Mouse (Mus musculus): Measurements from ENCODE around the gene Nhej1. TPM values are rescaled to one million over a fixed set of nuclear protein-coding genes. Genes with fewer than 3 reads are reported as not detected.
A peak's percentile ranks its signal among the peaks of the same experiment; 100 is the strongest.

The Nhej1 gene
- polyA plus RNA-seq, 1 experiment from 2014 or later: 8.4 TPM

- WGBS: 79% methylated on average over 7 of the region's 7 CpGs
- H3K9me3 ChIP-seq (replicated peaks): no peaks in the 10 kb centered on the region
- no peak overlapping the region for H3K4me2 ChIP-seq
- no peaks in the 10 kb centered on the region for H3K27me3 ChIP-seq
- no peak for ATAC-seq
- no peak overlapping the region for H3K4me3 ChIP-seq
- H3K4me1 ChIP-seq: no peaks in the 10 kb centered on the region
- no peak overlapping the region for H3K9ac ChIP-seq
- no peaks in the 10 kb centered on the region for H3K36me3 ChIP-seq (ENCODE audit: poor library complexity, severe bottlenecking)
- H3K27ac ChIP-seq: no peak overlapping the region
Measured at GRCm38 (mm10) chr1:75051428-75051827, 73.6 kb downstream of the Nhej1 start.

GRCm38 (mm10) chr1:75048571-75048970, 76.4 kb downstream of the Nhej1 start:
- WGBS: 92% methylated on average over 2 of the region's 2 CpGs
- no peak for ATAC-seq

GRCm38 (mm10) chr1:75048041-75048440, 77.0 kb downstream of the Nhej1 start:
- Histone ChIP-seq H3K27me3 (no peaks in the 10 kb centered on the region), H3K36me3 (ENCODE audit: poor library complexity, severe bottlenecking) (no peaks in the 10 kb centered on the region), H3K4me1 (no peaks in the 10 kb centered on the region), H3K9me3 (replicated peaks) (no peaks in the 10 kb centered on the region), H3K4me3 (no peak overlapping the region), H3K4me2 (no peak overlapping the region), H3K9ac (no peak overlapping the region), H3K27ac (no peak overlapping the region)
- 85% methylated on average over 4 of the region's 4 CpGs for WGBS
- no peak for ATAC-seq

More at GRCm38 (mm10) chr1:75048571-75048970, 76.4 kb downstream of the Nhej1 start:
- Histone ChIP-seq H3K4me1 (no peaks in the 10 kb centered on the region), H3K9ac (no peak overlapping the region), H3K9me3 (replicated peaks) (no peaks in the 10 kb centered on the region), H3K36me3 (ENCODE audit: poor library complexity, severe bottlenecking) (no peaks in the 10 kb centered on the region), H3K27me3 (no peaks in the 10 kb centered on the region), H3K4me3 (no peak overlapping the region), H3K4me2 (no peak overlapping the region), H3K27ac (no peak overlapping the region)

GRCm38 (mm10) chr1:75040429-75040828, 84.6 kb downstream of the Nhej1 start:
- H3K27ac ChIP-seq: no peak overlapping the region
- H3K9ac ChIP-seq: no peak overlapping the region
- H3K9me3 ChIP-seq (replicated peaks): no peaks in the 10 kb centered on the region
- H3K36me3 ChIP-seq (ENCODE audit: poor library complexity, severe bottlenecking): no peaks in the 10 kb centered on the region
- 56% methylated on average over 7 of the region's 7 CpGs for WGBS
- H3K4me2 ChIP-seq: no peak overlapping the region
- no peaks in the 10 kb centered on the region for H3K4me1 ChIP-seq
- no peak overlapping the region for H3K4me3 ChIP-seq
- ATAC-seq: no peak
- no peaks in the 10 kb centered on the region for H3K27me3 ChIP-seq

GRCm38 (mm10) chr1:75032041-75032440, 93.0 kb downstream of the Nhej1 start:
- H3K4me3 ChIP-seq: no peak overlapping the region
- H3K4me2 ChIP-seq: no peak overlapping the region
- no peak overlapping the region for H3K9ac ChIP-seq
- H3K27ac ChIP-seq: no peak overlapping the region
- ATAC-seq: no peak
- H3K36me3 ChIP-seq (ENCODE audit: poor library complexity, severe bottlenecking): no peaks in the 10 kb centered on the region
- 88% methylated on average over 10 of the region's 10 CpGs for WGBS
- H3K9me3 ChIP-seq (replicated peaks): no peaks in the 10 kb centered on the region
- no peaks in the 10 kb centered on the region for H3K27me3 ChIP-seq
- H3K4me1 ChIP-seq: no peaks in the 10 kb centered on the region

DNA sequence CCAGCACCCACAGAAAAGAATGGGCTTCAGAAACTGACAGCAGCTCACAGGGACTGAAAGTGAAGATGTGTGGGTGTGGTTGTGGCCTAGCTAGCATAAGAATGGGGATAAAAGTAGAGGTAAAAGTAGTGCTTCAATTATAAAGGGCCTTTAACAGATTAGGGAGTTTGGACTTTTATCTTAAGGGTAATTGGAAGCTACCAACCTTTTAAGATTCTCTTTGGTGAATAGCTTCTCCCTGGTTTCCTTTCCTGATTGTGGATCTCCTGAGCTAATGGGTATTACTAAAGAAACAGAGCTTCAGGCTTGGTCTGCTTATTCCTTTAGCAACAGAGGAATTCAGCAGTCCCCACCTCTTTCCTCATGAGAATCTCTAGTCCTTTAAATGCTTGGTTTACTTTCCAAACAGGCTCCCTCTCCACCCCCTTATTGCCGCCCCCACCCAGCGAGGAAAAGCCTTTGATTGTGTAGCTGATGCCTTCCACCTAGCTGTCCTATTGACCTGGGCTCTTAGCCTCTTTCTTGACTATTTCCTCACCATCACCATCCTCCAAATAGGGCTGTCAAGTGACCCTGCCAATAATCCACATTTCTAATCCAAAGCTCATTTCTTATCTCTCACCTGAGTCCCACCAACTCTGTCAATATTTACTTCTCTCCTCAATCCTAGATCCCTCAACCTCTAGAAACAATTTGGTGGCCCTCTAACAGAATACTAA, 97.8 kb downstream of the Nhej1 start:
- peaks cover 2% of the 10 kb centered on the region for H3K4me1 ChIP-seq
- H3K9me3 ChIP-seq (replicated peaks): no peaks in the 10 kb centered on the region
- no peaks in the 10 kb centered on the region for H3K27me3 ChIP-seq
- no peak overlapping the region for H3K27ac ChIP-seq
- H3K4me3 ChIP-seq: no peak overlapping the region
- ATAC-seq: no peak
- no peak overlapping the region for H3K4me2 ChIP-seq
- H3K36me3 ChIP-seq (ENCODE audit: poor library complexity, severe bottlenecking): no peaks in the 10 kb centered on the region
- 54% methylated on average over 2 of the region's 2 CpGs for WGBS
- H3K9ac ChIP-seq: no peak overlapping the region

DNA sequence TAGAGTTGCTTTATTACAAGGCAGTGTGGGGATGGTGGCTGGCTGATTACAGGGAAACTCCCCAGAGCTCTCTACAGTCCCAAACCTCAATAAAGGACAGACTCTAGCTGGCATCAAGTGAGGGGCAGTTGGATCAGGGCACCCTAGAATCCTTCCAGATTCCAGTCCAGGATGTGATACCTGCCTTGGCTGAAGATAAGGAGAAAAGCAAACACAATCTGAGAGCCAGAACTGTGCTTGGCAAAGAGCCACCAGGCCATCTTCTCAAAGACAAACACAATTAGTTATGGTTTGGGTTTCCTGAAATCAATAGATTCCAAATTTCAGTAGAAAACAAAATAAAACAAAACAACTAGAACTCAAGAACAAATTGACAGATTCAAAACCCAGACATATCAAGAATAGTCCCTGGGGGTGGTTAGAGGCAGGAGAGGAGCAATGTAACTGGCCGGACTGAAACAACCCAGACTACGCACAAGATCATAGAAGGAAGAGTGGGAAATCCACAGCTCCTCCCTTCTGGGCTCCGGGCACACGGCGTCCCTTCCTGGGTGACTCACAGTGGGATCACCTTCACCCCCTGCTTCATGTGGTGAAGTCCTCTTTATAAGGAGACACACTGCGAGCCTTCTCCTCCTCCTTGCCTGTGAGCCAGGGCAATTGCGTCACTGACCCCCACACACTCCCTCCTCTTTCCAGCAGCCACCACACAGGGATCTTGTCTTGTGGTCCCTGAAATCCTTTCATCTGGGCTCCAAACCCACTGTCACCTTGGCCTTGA, 100.4 kb downstream of the Nhej1 start:
- Histone ChIP-seq H3K4me2 (no peak overlapping the region), H3K27ac (no peak overlapping the region), H3K27me3 (peaks cover 5% of the 10 kb centered on the region; the same call in 1 of the 2 replicates), H3K9me3 (replicated peaks) (no peaks in the 10 kb centered on the region), H3K9ac (no peak overlapping the region), H3K4me3 (no peak overlapping the region), H3K4me1 (peaks cover 7% of the 10 kb centered on the region), H3K36me3 (ENCODE audit: poor library complexity, severe bottlenecking) (no peaks in the 10 kb centered on the region)
- no peak for ATAC-seq
- 95% methylated on average over 7 of the region's 7 CpGs for WGBS

GRCm38 (mm10) chr1:75022216-75022615, 102.8 kb downstream of the Nhej1 start:
- no peak overlapping the region for H3K27ac ChIP-seq
- no peak overlapping the region for H3K4me2 ChIP-seq
- H3K27me3 ChIP-seq: peaks cover 8% of the 10 kb centered on the region; the same call in 1 of the 2 replicates
- no peaks in the 10 kb centered on the region for H3K9me3 ChIP-seq (replicated peaks)
- ATAC-seq: no peak
- H3K4me3 ChIP-seq: no peak overlapping the region
- peaks cover 7% of the 10 kb centered on the region for H3K4me1 ChIP-seq
- no peaks in the 10 kb centered on the region for H3K36me3 ChIP-seq (ENCODE audit: poor library complexity, severe bottlenecking)
- WGBS: 53% methylated on average over 5 of the region's 5 CpGs
- H3K9ac ChIP-seq: no peak overlapping the region

- H3K9ac ChIP-seq: no peak overlapping the region
- H3K9me3 ChIP-seq (replicated peaks): no peaks in the 10 kb centered on the region
- ATAC-seq: peak; percentile 74
- peaks cover 12% of the 10 kb centered on the region for H3K27me3 ChIP-seq
- no peak overlapping the region for H3K4me2 ChIP-seq
- no peak overlapping the region for H3K27ac ChIP-seq
- no peaks in the 10 kb centered on the region for H3K36me3 ChIP-seq (ENCODE audit: poor library complexity, severe bottlenecking)
- WGBS: 3% methylated on average over 6 of the region's 6 CpGs
- peaks cover 1% of the 10 kb centered on the region; the same call in 1 of the 2 replicates for H3K4me1 ChIP-seq
- no peak overlapping the region for H3K4me3 ChIP-seq
Measured at GRCm38 (mm10) chr1:75016846-75017245, 108.2 kb downstream of the Nhej1 start.

- H3K4me1 ChIP-seq: no peaks in the 10 kb centered on the region
- no peaks in the 10 kb centered on the region for H3K9me3 ChIP-seq (replicated peaks)
- 0 out of 2 replicates have a peak overlapping the region, but pooled peaks have one; percentile 14 for H3K9ac ChIP-seq
- no peak overlapping the region for H3K27ac ChIP-seq
- WGBS: 30% methylated on average over 13 of the region's 13 CpGs
- ATAC-seq: no peak
- H3K36me3 ChIP-seq (ENCODE audit: poor library complexity, severe bottlenecking): no peaks in the 10 kb centered on the region
- H3K27me3 ChIP-seq: peaks cover 12% of the 10 kb centered on the region
- H3K4me3 ChIP-seq: no peak overlapping the region
- no peak overlapping the region for H3K4me2 ChIP-seq
Measured at GRCm38 (mm10) chr1:75015551-75016265, 109.3 kb downstream of the Nhej1 start.

- H3K9me3 ChIP-seq (replicated peaks): no peaks in the 10 kb centered on the region
- H3K4me2 ChIP-seq: no peak overlapping the region
- H3K27ac ChIP-seq: no peak overlapping the region
- H3K4me1 ChIP-seq: no peaks in the 10 kb centered on the region
- peaks cover 8% of the 10 kb centered on the region; the same call in 1 of the 2 replicates for H3K27me3 ChIP-seq
- no peak overlapping the region for H3K9ac ChIP-seq
- WGBS: 58% methylated on average over 5 of the region's 5 CpGs
- H3K4me3 ChIP-seq: no peak overlapping the region
- ATAC-seq: no peak
- H3K36me3 ChIP-seq (ENCODE audit: poor library complexity, severe bottlenecking): no peaks in the 10 kb centered on the region
Measured at GRCm38 (mm10) chr1:75014210-75014845, 110.7 kb downstream of the Nhej1 start.

Data from forebrain, embryonic 13.5 days (tissue).